Mouse (Mus musculus): ENCODE results near the gene Qrich1. TPM values are rescaled to one million over a fixed set of nuclear protein-coding genes. Genes with fewer than 3 reads are reported as not detected.

Qrich1 gene
- total RNA-seq, 2 experiments from 2014 or later: 136 to 141 TPM

- DNase-seq (ENCODE audit: low spot score in 2 of 2): no peak
- intact Hi-C loops (cut with DNase I): no loop called here
Observed at GRCm38 (mm10) chr9:108545986-108546385, 29.4 kb downstream of the Qrich1 start.

GRCm38 (mm10) chr9:108546875-108547274 lies 30.3 kb downstream of the Qrich1 start:
- no peak for DNase-seq (ENCODE audit: low spot score in 2 of 2)
- intact Hi-C loops (cut with DNase I): no loop called here

GRCm38 (mm10) chr9:108559169-108559568 lies 42.6 kb downstream of the Qrich1 start:
- intact Hi-C loops (cut with DNase I): no loop called here
- DNase-seq (ENCODE audit: low spot score in 2 of 2): no peak

GRCm38 (mm10) chr9:108560227-108560841 lies 43.7 kb downstream of the Qrich1 start, which contains the start of gene Impdh2:
Impdh2 (plus strand) TSS chr9:108560286.
- intact Hi-C loops (cut with DNase I): no loop called here
- peak; percentile 93 to 96 for DNase-seq (ENCODE audit: low spot score in 2 of 2)

- intact Hi-C loops (cut with DNase I): no loop called here
- no peak for DNase-seq (ENCODE audit: low spot score in 2 of 2)
Observed at GRCm38 (mm10) chr9:108563671-108564070, 47.1 kb downstream of the Qrich1 start.

GRCm38 (mm10) chr9:108564131-108564530 lies 47.5 kb downstream of the Qrich1 start:
- no peak for DNase-seq (ENCODE audit: low spot score in 2 of 2)
- intact Hi-C loops (cut with DNase I): no loop called here

GRCm38 (mm10) chr9:108565881-108566814 lies 49.5 kb downstream of the Qrich1 start:
- DNase-seq (ENCODE audit: low spot score in 2 of 2): no peak
- intact Hi-C loops (cut with DNase I): loop anchor here (2.0 kb wide), 1 partner anchor 31 kb away; the partner anchor contains the start of gene P4htm

GRCm38 (mm10) chr9:108566815-108567776 lies 50.5 kb downstream of the Qrich1 start, which contains the start of gene Ndufaf3:
Ndufaf3 (minus strand) TSS chr9:108567434.
- intact Hi-C loops (cut with DNase I): loop anchor here (2.0 kb wide), 1 partner anchor 30 kb away; the partner anchor contains the start of gene P4htm
- peak; percentile 96 to 98 for DNase-seq (ENCODE audit: low spot score in 2 of 2)

- DNase-seq (ENCODE audit: low spot score in 2 of 2): no peak
Observed at GRCm38 (mm10) chr9:108567931-108568419, 51.4 kb downstream of the Qrich1 start.

GRCm38 (mm10) chr9:108568511-108568921 lies 51.9 kb downstream of the Qrich1 start:
- intact Hi-C loops (cut with DNase I): no loop called here
- DNase-seq (ENCODE audit: low spot score in 2 of 2): no peak

More at GRCm38 (mm10) chr9:108567931-108568419, 51.4 kb downstream of the Qrich1 start:
- intact Hi-C loops (cut with DNase I): loop anchor here (2.0 kb wide), 1 partner anchor 29 kb away; the partner anchor contains the start of gene P4htm

- DNase-seq (ENCODE audit: low spot score in 2 of 2): peak; percentile 89 to 97
- intact Hi-C loops (cut with DNase I): no loop called here
Observed at GRCm38 (mm10) chr9:108569381-108570206, 53.0 kb downstream of the Qrich1 start, which contains the start of gene Dalrd3. Dalrd3 (plus strand) TSS chr9:108569886.

- DNase-seq (ENCODE audit: low spot score in 2 of 2): peak in 1 of 2 experiments; percentile 82
- intact Hi-C loops (cut with DNase I): no loop called here
Observed at GRCm38 (mm10) chr9:108570207-108570896, 53.7 kb downstream of the Qrich1 start.

GRCm38 (mm10) chr9:108571401-108571973 lies 54.9 kb downstream of the Qrich1 start:
- no peak for DNase-seq (ENCODE audit: low spot score in 2 of 2)
- intact Hi-C loops (cut with DNase I): no loop called here

GRCm38 (mm10) chr9:108572321-108572720 lies 55.7 kb downstream of the Qrich1 start:
- intact Hi-C loops (cut with DNase I): no loop called here
- DNase-seq (ENCODE audit: low spot score in 2 of 2): no peak

GRCm38 (mm10) chr9:108573774-108574690 lies 57.4 kb downstream of the Qrich1 start:
- DNase-seq (ENCODE audit: low spot score in 2 of 2): peak in 1 of 2 experiments; percentile 47
- intact Hi-C loops (cut with DNase I): no loop called here

GRCm38 (mm10) chr9:108574921-108575320 lies 58.3 kb downstream of the Qrich1 start:
- intact Hi-C loops (cut with DNase I): no loop called here
- no peak for DNase-seq (ENCODE audit: low spot score in 2 of 2)
